Mouse (Mus musculus): Measurements from ENCODE around the gene Bend5.

Bend5 gene

GRCm38 (mm10) chr4:111414818-111415488 is at the start of gene Bend5:
Gene Bend5, plus strand, starts transcription at chr4:111415006.
- peak; percentile 61 to 78 for DNase-seq (ENCODE audit: low spot score in 2 of 2)

- no peak for DNase-seq (ENCODE audit: low spot score in 2 of 2)
These were observed 47.0 kb upstream of the Bend5 start for GRCm38 (mm10) chr4:111367771-111368170.

- DNase-seq (ENCODE audit: low spot score in 2 of 2): no peak
These were observed 37.6 kb upstream of the Bend5 start for GRCm38 (mm10) chr4:111377159-111377558.

GRCm38 (mm10) chr4:111378071-111378470 is 36.7 kb upstream of the Bend5 start:
- DNase-seq (ENCODE audit: low spot score in 2 of 2): no peak

- no peak for DNase-seq (ENCODE audit: low spot score in 2 of 2)
These were observed 31.7 kb upstream of the Bend5 start for GRCm38 (mm10) chr4:111383101-111383500.

GRCm38 (mm10) chr4:111390736-111391135 is 24.1 kb upstream of the Bend5 start:
- no peak for DNase-seq (ENCODE audit: low spot score in 2 of 2)

GRCm38 (mm10) chr4:111399784-111400183 is 15.0 kb upstream of the Bend5 start:
- DNase-seq (ENCODE audit: low spot score in 2 of 2): no peak

GRCm38 (mm10) chr4:111400676-111401075 is 14.1 kb upstream of the Bend5 start:
- DNase-seq (ENCODE audit: low spot score in 2 of 2): no peak

- DNase-seq (ENCODE audit: low spot score in 2 of 2): no peak
These were observed 11.6 kb upstream of the Bend5 start for GRCm38 (mm10) chr4:111403243-111403642.

GRCm38 (mm10) chr4:111410731-111411130 is 4.1 kb upstream of the Bend5 start:
- DNase-seq (ENCODE audit: low spot score in 2 of 2): no peak

GRCm38 (mm10) chr4:111414399-111414798 is 407 bp upstream of the Bend5 start:
- no peak for DNase-seq (ENCODE audit: low spot score in 2 of 2)

GRCm38 (mm10) chr4:111416126-111416525 is 1.3 kb downstream of the Bend5 start:
- DNase-seq (ENCODE audit: low spot score in 2 of 2): no peak

- no peak for DNase-seq (ENCODE audit: low spot score in 2 of 2)
These were observed 1.7 kb downstream of the Bend5 start for GRCm38 (mm10) chr4:111416551-111416950.

GRCm38 (mm10) chr4:111417716-111418115 is 2.9 kb downstream of the Bend5 start:
- no peak for DNase-seq (ENCODE audit: low spot score in 2 of 2)

- no peak for DNase-seq (ENCODE audit: low spot score in 2 of 2)
These were observed 4.7 kb downstream of the Bend5 start for GRCm38 (mm10) chr4:111419476-111419875.

- no peak for DNase-seq (ENCODE audit: low spot score in 2 of 2)
These were observed 5.2 kb downstream of the Bend5 start for GRCm38 (mm10) chr4:111420031-111420430.

- no peak for DNase-seq (ENCODE audit: low spot score in 2 of 2)
These were observed 6.1 kb downstream of the Bend5 start for GRCm38 (mm10) chr4:111420955-111421354.

- DNase-seq (ENCODE audit: low spot score in 2 of 2): no peak
These were observed 7.0 kb downstream of the Bend5 start for GRCm38 (mm10) chr4:111421785-111422184.

GRCm38 (mm10) chr4:111424371-111424950 is 9.7 kb downstream of the Bend5 start:
- no peak for DNase-seq (ENCODE audit: low spot score in 2 of 2)

- DNase-seq (ENCODE audit: low spot score in 2 of 2): no peak
These were observed 10.4 kb downstream of the Bend5 start for GRCm38 (mm10) chr4:111425170-111425569.

GRCm38 (mm10) chr4:111431186-111431585 is 16.4 kb downstream of the Bend5 start:
- no peak for DNase-seq (ENCODE audit: low spot score in 2 of 2)

- no peak for DNase-seq (ENCODE audit: low spot score in 2 of 2)
These were observed 17.2 kb downstream of the Bend5 start for GRCm38 (mm10) chr4:111432013-111432412.

GRCm38 (mm10) chr4:111432417-111432816 is 17.6 kb downstream of the Bend5 start:
- DNase-seq (ENCODE audit: low spot score in 2 of 2): no peak

- no peak for DNase-seq (ENCODE audit: low spot score in 2 of 2)
These were observed 26.9 kb downstream of the Bend5 start for GRCm38 (mm10) chr4:111441709-111442108.
